Mouse (Mus musculus): Measurements from ENCODE around the gene Ly6g. TPM values are rescaled to one million over a fixed set of nuclear protein-coding genes. Genes with fewer than 3 reads are reported as not detected.

Ly6g gene
- polyA plus RNA-seq, 1 experiment from 2014 or later = not detected

Other genes starting within 250 kb of the Ly6g start
- gene Ly6i, start 171.8 kb upstream of the Ly6g start, polyA plus RNA-seq (2014; fragmentation: Nextera tagmentation; extraction: Ambion mirVana) = not detected in 2 replicates
- 2.1 and 2.2 TPM in 2 replicates for gene Ly6a, start 157.2 kb upstream of the Ly6g start, polyA plus RNA-seq (2014; fragmentation: Nextera tagmentation; extraction: Ambion mirVana)
- 0.49 TPM in 1 of 2 replicates, not detected in the other for gene Ly6c1, start 106.4 kb upstream of the Ly6g start, polyA plus RNA-seq (2014; fragmentation: Nextera tagmentation; extraction: Ambion mirVana)
- 0.92 and 1.1 TPM in 2 replicates for gene Ly6c2, start 43.3 kb upstream of the Ly6g start, polyA plus RNA-seq (2014; fragmentation: Nextera tagmentation; extraction: Ambion mirVana)
- gene BC025446, start 61.1 kb downstream of the Ly6g start, polyA plus RNA-seq (2014; fragmentation: Nextera tagmentation; extraction: Ambion mirVana) = 0.52 and 0.62 TPM in 2 replicates
- not detected in 2 replicates for gene Ly6f, start 113.2 kb downstream of the Ly6g start, polyA plus RNA-seq (2014; fragmentation: Nextera tagmentation; extraction: Ambion mirVana)

All from liver, embryonic 11.5 days (tissue).